Mouse (Mus musculus) ES-Bruce4 (cell line): ENCODE data around the gene Bsn. TPM values are rescaled to one million over a fixed set of nuclear protein-coding genes. Genes with fewer than 3 reads are reported as not detected.

ENCODE experiments used
- H3K27ac ChIP-seq: 2 replicates; pipeline ENCODE4 v1.5.1; 2012; ENCODE audit warnings: low read length, inconsistent platforms; ENCODE audit not compliant: insufficient read depth
- H3K27me3 ChIP-seq: 2 replicates; pipeline ENCODE4 v1.6.1; 2012; ENCODE audit warnings: mild to moderate bottlenecking, low read length, inconsistent platforms; ENCODE audit not compliant: control insufficient read depth, poor library complexity, insufficient read depth, severe bottlenecking
- H3K36me3 ChIP-seq: 2 replicates; pipeline ENCODE4 v1.6.1; 2012; ENCODE audit warnings: inconsistent platforms, mild to moderate bottlenecking, low read length, moderate library complexity; ENCODE audit not compliant: control insufficient read depth, poor library complexity, insufficient read depth, severe bottlenecking
- H3K4me1 ChIP-seq: one replicate; pipeline ENCODE4 v1.8.1; 2011; ENCODE audit warnings: low read length; ENCODE audit not compliant: control insufficient read depth, insufficient read depth
- H3K4me3 ChIP-seq: 2 replicates; pipeline ENCODE4 v1.5.1; 2011; ENCODE audit warnings: low read depth, mild to moderate bottlenecking, low read length
- H3K9ac ChIP-seq: 2 replicates; pipeline ENCODE4 v1.6.1; 2012; ENCODE audit warnings: low read depth, mild to moderate bottlenecking, inconsistent platforms; ENCODE audit not compliant: poor library complexity, severe bottlenecking
- H3K9me3 ChIP-seq: replicated peaks from 2 replicates; pipeline ENCODE4 v1.6.1; 2012; ENCODE audit warnings: mild to moderate bottlenecking, low read length, inconsistent platforms; ENCODE audit not compliant: control insufficient read depth, poor library complexity, insufficient read depth, severe bottlenecking
- CTCF ChIP-seq: IDR thresholded peaks from one replicate; pipeline ENCODE4 v1.8.1; 2011; ENCODE audit warnings: low read depth, low read length
- EP300 ChIP-seq: IDR thresholded peaks from 2 replicates; pipeline ENCODE4 v1.6.1; 2011; ENCODE audit warnings: low read depth, low read length; ENCODE audit not compliant: insufficient read depth
- POLR2A ChIP-seq: IDR thresholded peaks from one replicate; pipeline ENCODE4 v1.8.1; 2011; ENCODE audit warnings: low read length; ENCODE audit not compliant: insufficient read depth
- polyA plus RNA-seq: library from polyadenylated mRNA; stranded (reverse); fragments of >200 nt; gene quantifications from 2 replicates; pipeline ENCODE4 v1.2.4, GENCODE M21; 2011; ENCODE audit warnings: low read depth; ENCODE audit not compliant: missing spikeins, insufficient read depth, insufficient read length

The Bsn gene
- polyA plus RNA-seq, 1 experiment, result 0.43 TPM

DNA sequence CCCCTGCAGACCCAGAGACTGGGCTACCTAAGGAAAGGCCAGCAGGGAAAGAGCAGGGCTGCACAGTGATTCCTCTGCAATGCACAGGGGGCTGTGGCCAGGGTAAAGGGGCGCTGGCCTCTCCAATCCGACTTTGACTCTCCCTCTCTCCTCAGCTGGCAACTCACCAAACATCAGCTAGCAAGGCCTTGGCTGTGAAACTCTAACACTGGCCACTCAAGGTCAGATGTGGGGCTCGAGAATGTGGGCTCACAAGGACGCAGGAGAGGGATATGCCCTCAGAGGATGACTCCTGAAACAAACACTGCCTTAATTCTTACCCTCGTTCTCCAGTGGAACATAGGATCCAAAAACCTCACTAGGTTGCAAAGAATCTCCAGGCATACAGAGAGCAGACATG is 11.8 kb downstream of the Bsn start:
- Histone ChIP-seq H3K9ac (no peak overlapping the region), H3K27ac (no peak overlapping the region), H3K9me3 (no peaks in the 10 kb centered on the region), H3K27me3 (no peaks in the 10 kb centered on the region), H3K36me3 (no peaks in the 10 kb centered on the region), H3K4me1 (no peaks in the 10 kb centered on the region), H3K4me3 (no peak overlapping the region)
- TF ChIP-seq POLR2A (no peak), CTCF (no peak), EP300 (no peak)

- H3K27ac ChIP-seq, result no peak overlapping the region
Observed at GRCm38 (mm10) chr9:108175116-108175838, 14.9 kb downstream of the Bsn start.

GRCm38 (mm10) chr9:108172777-108173350 is 17.3 kb downstream of the Bsn start:
- no peak overlapping the region for H3K27ac ChIP-seq
- H3K4me3 ChIP-seq, result no peak overlapping the region
- H3K9me3 ChIP-seq, result no peaks in the 10 kb centered on the region
- H3K36me3 ChIP-seq, result no peaks in the 10 kb centered on the region
- no peaks in the 10 kb centered on the region for H3K4me1 ChIP-seq
- H3K9ac ChIP-seq, result no peak overlapping the region
- no peaks in the 10 kb centered on the region for H3K27me3 ChIP-seq
- no peak for TF ChIP-seq POLR2A
- TF ChIP-seq EP300, result no peak
- TF ChIP-seq CTCF, result no peak

More at GRCm38 (mm10) chr9:108175116-108175838, 14.9 kb downstream of the Bsn start:
- Histone ChIP-seq H3K27me3 (no peaks in the 10 kb centered on the region), H3K4me3 (no peak overlapping the region), H3K4me1 (no peaks in the 10 kb centered on the region), H3K9me3 (no peaks in the 10 kb centered on the region), H3K36me3 (no peaks in the 10 kb centered on the region), H3K9ac (no peak overlapping the region)
- TF ChIP-seq CTCF (no peak), POLR2A (no peak), EP300 (no peak)

- Histone ChIP-seq H3K27ac (no peak overlapping the region), H3K4me1 (no peaks in the 10 kb centered on the region), H3K9me3 (no peaks in the 10 kb centered on the region), H3K4me3 (no peak overlapping the region), H3K9ac (no peak overlapping the region), H3K36me3 (no peaks in the 10 kb centered on the region), H3K27me3 (no peaks in the 10 kb centered on the region)
- no peak for TF ChIP-seq EP300
Observed at GRCm38 (mm10) chr9:108169751-108170150, 20.4 kb downstream of the Bsn start.

DNA sequence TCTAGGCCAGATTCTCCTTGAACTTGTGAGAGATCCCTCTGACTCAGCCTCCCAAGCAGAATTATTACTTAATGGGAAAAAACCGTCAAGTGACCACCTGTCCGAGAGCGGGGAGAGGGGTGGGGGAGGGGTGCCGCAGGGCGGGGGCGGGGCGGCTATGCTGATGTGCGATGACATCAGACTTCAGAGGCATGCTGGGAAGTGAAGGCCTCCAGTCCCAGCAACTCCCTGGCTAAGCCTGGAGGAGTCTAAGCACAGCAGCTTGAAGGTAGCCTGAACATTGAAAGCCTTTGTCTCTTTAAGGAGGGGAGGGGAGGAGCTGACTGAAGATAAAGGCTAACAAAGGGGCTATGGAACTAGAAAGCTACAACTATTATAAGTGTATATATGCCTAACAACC is 25.0 kb downstream of the Bsn start:
- Histone ChIP-seq H3K36me3 (no peaks in the 10 kb centered on the region), H3K4me1 (no peaks in the 10 kb centered on the region), H3K27ac (no peak overlapping the region), H3K27me3 (no peaks in the 10 kb centered on the region), H3K9ac (no peak overlapping the region), H3K9me3 (no peaks in the 10 kb centered on the region), H3K4me3 (no peak overlapping the region)
- TF ChIP-seq POLR2A, result no peak
- TF ChIP-seq EP300, result no peak
- no peak for TF ChIP-seq CTCF

DNA sequence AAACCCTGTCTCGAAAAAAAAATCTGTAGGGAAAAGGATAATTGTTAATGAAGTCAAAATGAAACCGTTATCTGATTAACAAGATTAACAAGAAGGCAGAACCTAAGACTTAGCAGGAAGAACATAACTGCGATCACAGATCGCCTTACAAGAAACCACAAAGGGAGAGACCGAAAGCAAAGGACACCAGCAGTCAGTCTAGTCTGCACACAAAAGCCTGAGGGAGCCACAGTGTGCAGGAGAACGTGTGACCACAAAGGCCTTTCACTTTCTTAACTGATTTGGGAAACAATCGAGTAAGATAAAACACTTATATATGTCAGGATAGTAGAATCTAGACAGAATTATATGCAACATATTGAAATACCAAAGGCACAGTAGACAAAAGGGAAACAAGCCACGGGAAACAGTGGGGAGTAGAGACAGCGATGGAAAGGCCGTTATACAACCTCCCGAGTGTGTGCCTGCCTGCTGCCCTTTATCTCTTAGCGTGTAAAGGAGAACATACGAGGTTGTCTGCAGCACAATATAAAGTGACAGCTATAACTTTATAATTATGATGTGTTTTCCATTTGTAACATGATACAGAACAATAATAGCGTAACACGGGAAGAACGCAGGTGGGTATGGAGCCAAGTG is 26.4 kb downstream of the Bsn start:
- Histone ChIP-seq H3K4me3 (no peak overlapping the region), H3K4me1 (peaks cover 4% of the 10 kb centered on the region), H3K9ac (no peak overlapping the region), H3K27ac (no peak overlapping the region), H3K27me3 (no peaks in the 10 kb centered on the region), H3K36me3 (no peaks in the 10 kb centered on the region), H3K9me3 (no peaks in the 10 kb centered on the region)
- no peak for TF ChIP-seq POLR2A
- no peak for TF ChIP-seq EP300
- TF ChIP-seq CTCF, result no peak
